Mouse (Mus musculus) erythroblast, embryonic 14.5 days (primary cell): ENCODE measurements at regions not wholly inside any gene's neighbourhood (a gene's known extent, or its start where the extent isn't known, plus 50 kb on each side); places are given as distances from the start of the nearest gene placed in this dataset.

Source experiments
- GATA1 ChIP-seq: IDR thresholded peaks from 2 replicates; pipeline ENCODE4 v1.6.1; 2012; ENCODE audit warnings: low read length, inconsistent platforms, mixed read lengths
- TAL1 ChIP-seq: IDR thresholded peaks from 3 replicates; pipeline ENCODE4 v1.6.1; 2012; ENCODE audit warnings: low read length, inconsistent platforms, mixed read lengths

DNA sequence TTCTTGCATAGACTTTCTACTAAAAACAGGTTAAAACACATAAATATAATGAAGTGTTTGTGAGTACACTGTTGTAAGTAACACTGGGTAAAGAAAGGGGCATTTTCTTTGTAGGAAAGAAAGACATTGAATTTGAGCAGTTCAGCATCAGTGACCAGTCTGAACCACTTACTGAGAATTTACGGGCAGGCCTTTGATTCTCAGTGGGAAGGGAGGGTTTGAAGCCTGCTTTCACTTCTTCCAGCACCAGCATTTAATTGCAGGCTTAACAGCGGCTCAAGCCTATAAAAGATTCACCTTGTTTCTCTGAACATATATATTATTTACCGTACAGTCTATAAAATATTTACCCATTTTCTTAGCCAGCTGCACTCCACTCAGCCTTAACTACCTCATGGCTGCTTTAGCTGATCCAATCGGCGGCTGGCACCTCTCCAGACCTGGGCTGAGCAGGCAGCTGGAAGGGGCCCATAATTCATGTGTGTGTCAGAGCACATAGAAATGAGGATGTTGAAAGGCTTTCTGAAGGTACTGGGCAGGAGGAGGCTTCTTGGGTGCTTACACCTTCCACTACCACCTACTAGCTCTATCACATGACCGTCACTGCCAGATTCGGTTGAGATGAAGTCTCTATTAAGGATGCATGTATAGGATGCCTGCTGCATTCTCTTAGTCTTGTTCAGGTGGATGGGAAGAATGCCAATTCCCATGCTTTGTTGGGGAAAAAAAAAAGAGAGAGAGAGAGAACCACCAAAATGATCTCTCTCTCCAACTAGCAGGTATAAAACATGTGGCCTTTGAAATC, 50.0 kb upstream of the Fggy start:
- no peak for TF ChIP-seq GATA1
- TF ChIP-seq TAL1, result no peak
